Mouse (Mus musculus) embryo, embryonic 11.5 days (tissue): ENCODE results near the gene 1600002K03Rik.
"Not testable (repeated sequence)": the region's sequence is repeated elsewhere in the genome, so short reads cannot be mapped to it uniquely, and the experiment has no call there.

Source experiments
- DNase-seq: peaks from one replicate; pipeline ENCODE4 v3.0.0-alpha.2; 2012; ENCODE audit warnings: low read depth, low spot score

Gene 1600002K03Rik

GRCm38 (mm10) chr10:80154384-80154783 lies 18.4 kb upstream of the 1600002K03Rik start:
- DNase-seq = no peak

GRCm38 (mm10) chr10:80155277-80155676 lies 17.5 kb upstream of the 1600002K03Rik start:
- DNase-seq = no peak

DNA sequence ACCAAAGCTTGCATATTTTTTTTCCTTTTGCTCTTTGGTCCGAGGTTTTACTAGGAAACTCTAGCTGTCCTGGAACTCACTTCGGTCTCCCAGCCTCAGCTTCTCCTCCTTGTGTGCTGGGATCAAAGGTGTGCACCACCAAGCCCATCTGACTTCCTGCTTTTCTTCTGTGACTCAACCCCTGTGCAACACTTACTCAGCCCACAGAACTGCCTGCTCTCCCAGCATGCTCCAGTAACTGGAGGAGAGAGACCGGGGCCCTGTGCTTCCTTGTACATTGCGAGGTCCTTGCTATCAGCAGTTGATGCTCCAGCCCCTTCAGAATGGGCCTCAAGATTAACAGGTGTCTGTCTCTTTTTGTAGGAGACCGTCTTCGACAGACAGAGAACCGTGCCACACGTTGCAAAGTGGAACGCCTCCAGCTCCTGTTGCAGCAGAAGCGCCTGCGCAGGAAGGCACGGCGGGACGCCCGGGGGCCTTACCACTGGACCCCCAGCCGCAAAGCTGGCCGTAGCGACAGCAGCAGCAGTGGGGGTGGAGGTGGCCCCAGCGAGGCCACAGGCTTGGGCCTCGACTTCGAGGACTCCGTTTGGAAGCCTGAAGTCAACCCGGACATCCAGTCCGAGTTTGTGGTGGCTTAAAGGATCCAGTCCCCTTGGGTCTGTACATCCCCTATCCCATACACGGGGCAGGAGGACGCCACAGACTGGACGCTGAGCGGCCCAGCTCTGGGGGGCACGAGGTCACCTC lies 16.6 kb upstream of the 1600002K03Rik start:
- no peak for DNase-seq

DNA sequence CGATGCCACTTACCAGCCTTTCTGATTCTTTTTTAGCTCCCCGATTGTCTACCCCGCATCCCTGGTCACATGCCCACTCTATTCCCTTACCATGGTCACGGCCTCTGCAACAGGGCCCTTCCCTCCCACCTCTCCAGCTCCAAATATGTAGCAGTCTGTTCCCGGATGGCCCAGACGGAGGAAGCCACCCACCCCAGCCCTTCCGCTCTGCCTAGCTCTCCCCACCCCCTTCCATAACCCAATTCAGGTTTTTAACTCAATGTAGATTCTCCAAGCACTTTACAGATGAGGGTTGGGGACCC lies 16.0 kb upstream of the 1600002K03Rik start:
- DNase-seq = no peak

- DNase-seq = no peak
Measured at GRCm38 (mm10) chr10:80157141-80157929, 15.4 kb upstream of the 1600002K03Rik start.

- no peak for DNase-seq
Measured at GRCm38 (mm10) chr10:80158307-80158986, 14.3 kb upstream of the 1600002K03Rik start.

GRCm38 (mm10) chr10:80159021-80159560 lies 13.7 kb upstream of the 1600002K03Rik start:
- no peak for DNase-seq

- peak; percentile 97 for DNase-seq
Measured at GRCm38 (mm10) chr10:80159561-80160454, 12.9 kb upstream of the 1600002K03Rik start.

- no peak for DNase-seq
Measured at GRCm38 (mm10) chr10:80160455-80161371, 12.0 kb upstream of the 1600002K03Rik start.

- no peak for DNase-seq
Measured at GRCm38 (mm10) chr10:80161522-80162242, 11.1 kb upstream of the 1600002K03Rik start.

DNA sequence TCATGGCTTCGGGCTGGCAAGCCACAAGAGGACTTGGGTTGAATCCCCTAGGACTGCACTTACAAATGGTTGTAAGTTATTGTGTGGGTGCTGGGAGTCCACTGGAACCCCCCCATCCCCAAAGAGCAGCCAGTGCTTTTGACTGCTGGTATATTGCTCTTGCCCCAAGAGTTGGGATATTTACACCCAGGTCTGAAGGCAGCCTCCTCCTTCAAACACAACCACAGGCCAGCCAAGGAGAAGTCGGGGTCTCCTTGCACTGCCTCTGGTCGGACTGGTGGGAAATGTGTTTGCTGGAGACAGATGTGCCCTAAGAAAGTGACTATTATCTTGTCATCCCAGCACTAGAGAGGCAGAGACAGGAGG lies 10.5 kb upstream of the 1600002K03Rik start:
- no peak for DNase-seq

- no peak for DNase-seq
Measured at GRCm38 (mm10) chr10:80162716-80163299, 9.9 kb upstream of the 1600002K03Rik start.

- DNase-seq = no peak
Measured at GRCm38 (mm10) chr10:80163721-80164120, 9.0 kb upstream of the 1600002K03Rik start.

DNA sequence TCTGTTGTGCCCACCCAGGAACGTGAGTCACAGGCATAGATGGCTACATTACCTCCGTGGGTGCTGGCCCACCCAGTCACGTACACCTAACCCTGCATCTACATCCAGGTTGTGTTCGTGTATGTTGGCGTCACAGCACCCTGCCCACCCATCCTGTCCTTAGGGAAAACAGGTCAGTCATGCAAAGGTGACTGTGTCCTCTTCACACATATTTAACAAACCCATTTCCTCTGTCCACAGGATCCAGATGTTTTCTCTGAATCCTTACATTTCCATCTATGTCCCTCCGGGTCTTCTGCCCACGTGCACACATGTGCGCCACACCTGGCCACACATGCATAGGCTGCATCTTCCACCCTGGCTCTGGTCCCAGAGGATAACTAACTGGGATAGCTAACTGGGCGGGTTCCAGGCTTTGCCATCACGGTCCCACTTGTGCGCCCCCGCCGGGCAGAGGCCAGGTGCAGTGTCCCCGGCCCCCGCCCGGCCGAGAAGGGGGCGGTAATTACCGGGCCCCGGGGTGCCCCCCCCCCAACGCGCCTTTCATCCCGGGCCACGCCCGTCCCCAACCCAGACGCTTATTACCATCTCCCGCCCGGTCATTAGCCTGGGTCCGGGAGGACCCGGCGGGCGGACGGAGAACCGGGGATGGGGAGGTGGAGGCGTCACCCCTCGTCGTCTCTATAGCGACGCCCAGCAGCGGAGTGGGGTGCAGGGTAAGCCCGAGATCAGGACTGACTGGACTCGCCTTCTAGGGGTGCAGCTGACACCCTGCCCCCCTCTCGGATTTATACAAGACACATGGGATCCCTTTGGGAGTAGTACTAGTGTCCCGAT lies 8.4 kb upstream of the 1600002K03Rik start:
- DNase-seq = no peak

DNA sequence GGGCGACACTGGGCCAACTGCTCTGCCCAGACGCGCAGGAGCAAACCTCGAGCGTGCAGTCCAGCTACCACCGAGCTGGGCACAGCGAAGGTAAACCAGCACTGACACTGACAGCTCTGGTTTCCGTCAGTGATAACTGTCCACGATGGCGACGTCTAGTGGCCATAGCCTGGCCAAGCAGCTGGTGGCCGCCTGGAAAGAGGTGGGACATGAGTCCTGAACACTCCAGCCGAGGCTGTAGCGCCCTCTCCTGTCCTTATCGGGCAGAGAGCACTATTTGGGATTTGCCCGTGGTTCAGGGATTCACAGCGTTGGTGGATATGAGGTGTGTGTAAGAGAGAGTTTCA lies 7.8 kb upstream of the 1600002K03Rik start:
- peak; percentile 94 for DNase-seq

DNA sequence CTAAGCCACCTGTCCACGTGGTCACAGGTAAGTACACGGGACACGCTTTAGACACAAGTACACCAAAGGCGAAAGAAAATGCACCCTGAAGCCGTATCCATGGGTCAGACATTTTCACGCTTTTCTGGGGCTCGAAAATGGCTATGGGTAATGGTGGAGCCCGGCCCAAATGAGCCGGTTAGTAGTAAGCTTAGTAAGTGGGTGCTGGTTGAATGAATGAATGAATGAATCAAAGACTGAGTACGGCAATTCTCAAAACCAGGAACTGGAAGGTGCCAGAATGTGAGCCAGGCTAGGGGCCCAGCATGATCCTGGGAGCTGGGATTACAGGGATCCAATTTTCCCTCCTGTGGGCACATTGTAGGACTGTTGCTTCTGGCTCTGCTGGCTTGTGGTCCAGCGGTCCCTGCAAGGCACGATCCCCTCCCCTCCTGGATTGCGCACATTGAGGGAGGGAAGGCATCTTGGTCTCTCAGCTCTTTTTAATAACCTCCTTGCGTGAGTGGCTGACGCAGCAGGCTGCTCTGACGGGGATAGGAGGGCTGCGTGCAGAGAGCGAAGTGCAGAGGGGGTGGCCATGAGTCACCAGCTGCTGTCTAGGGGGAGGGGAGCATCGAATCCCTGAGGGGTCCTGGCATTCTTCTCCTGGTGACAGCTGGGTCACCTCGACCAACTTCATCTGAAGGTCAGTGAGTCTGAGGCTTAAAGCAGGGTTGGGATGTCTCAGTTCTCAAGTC lies 7.2 kb upstream of the 1600002K03Rik start, which contains the start of gene Cirbp:
Gene Cirbp (plus strand): TSS at position 594 of the 737 bp plus-strand sequence.
- DNase-seq = no peak

- not testable (repeated sequence) for DNase-seq
Measured at GRCm38 (mm10) chr10:80166136-80166535, 6.6 kb upstream of the 1600002K03Rik start.
